Mouse (Mus musculus) cerebellum, postnatal 10 days (tissue): ENCODE data around the gene Polq.
A peak's percentile ranks its signal among the peaks of the same experiment; 100 is the strongest.
"Not testable (repeated sequence)": the region's sequence is repeated elsewhere in the genome, so short reads cannot be mapped to it uniquely, and the experiment has no call there.

Source experiments
- DNase-seq, 2 experiments: peaks; one replicate each; pipeline ENCODE4 v3.0.0; 2021; ENCODE audit warnings: mixed read lengths in 2 of 2

Polq gene

GRCm38 (mm10) chr16:37109285-37109684 lies 97.7 kb downstream of the Polq start:
- peak; percentile 77 to 80 for DNase-seq

DNA sequence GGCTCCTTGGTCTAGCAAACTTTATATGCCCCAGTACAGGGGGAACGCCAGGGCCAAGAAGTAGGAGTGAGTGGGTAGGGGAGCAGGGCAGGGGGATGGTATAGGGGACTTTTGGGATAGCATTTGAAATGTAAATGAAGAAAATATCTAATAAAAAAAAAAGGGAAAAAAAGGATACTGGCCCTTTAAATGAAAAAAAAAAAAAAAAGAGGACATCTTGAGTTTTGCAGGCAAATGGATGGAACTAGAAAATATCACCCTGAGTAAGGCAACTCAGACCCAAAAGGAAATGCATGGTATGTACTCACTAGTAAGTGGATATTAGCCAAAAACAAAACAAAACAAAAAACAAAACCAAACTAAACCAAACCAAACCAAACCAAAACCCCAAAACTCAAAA lies 113.6 kb downstream of the Polq start:
- DNase-seq = not testable (repeated sequence)
